Mouse (Mus musculus) cortical plate, adult 2 months (tissue): ENCODE data around the gene Krt6a. TPM values are rescaled to one million over a fixed set of nuclear protein-coding genes. Genes with fewer than 3 reads are reported as not detected.
A peak's percentile ranks its signal among the peaks of the same experiment; 100 is the strongest.
"Not testable (repeated sequence)": the region's sequence is repeated elsewhere in the genome, so short reads cannot be mapped to it uniquely, and the experiment has no call there.

Experiments used
- H3K27ac ChIP-seq: fragments of 200-500 bp; 2 replicates; pipeline ENCODE4 v1.5.1; 2012; ENCODE audit warnings: low read length, control low read depth, inconsistent platforms; ENCODE audit not compliant: insufficient read depth
- H3K4me1 ChIP-seq: fragments of 200-500 bp; 2 replicates; pipeline ENCODE4 v1.6.1; 2011; ENCODE audit warnings: low read length; ENCODE audit not compliant: control insufficient read depth, insufficient read depth
- H3K4me3 ChIP-seq: fragments of 200-500 bp; 2 replicates; pipeline ENCODE4 v1.5.1; 2011; ENCODE audit warnings: mild to moderate bottlenecking, low read length, control low read depth; ENCODE audit not compliant: insufficient read depth
- CTCF ChIP-seq: fragments of 200-500 bp; IDR thresholded peaks from 2 replicates; pipeline ENCODE4 v1.5.1; 2011; ENCODE audit warnings: mild to moderate bottlenecking, control low read depth, low read length; ENCODE audit not compliant: insufficient read depth; ENCODE audit errors: extremely low read depth
- POLR2A ChIP-seq: fragments of 200-500 bp; IDR thresholded peaks from 2 replicates; pipeline ENCODE4 v1.6.1; 2011; ENCODE audit warnings: mild to moderate bottlenecking, low read length, control low read depth; ENCODE audit not compliant: insufficient read depth; ENCODE audit errors: extremely low read depth
- polyA plus RNA-seq: library from polyadenylated mRNA; depleted of rRNA; stranded (reverse); fragments of >200 nt; gene quantifications from 2 replicates; pipeline ENCODE4 v1.2.3, GENCODE M21; 2012

The Krt6a gene
- polyA plus RNA-seq, 1 experiment: not detected

DNA sequence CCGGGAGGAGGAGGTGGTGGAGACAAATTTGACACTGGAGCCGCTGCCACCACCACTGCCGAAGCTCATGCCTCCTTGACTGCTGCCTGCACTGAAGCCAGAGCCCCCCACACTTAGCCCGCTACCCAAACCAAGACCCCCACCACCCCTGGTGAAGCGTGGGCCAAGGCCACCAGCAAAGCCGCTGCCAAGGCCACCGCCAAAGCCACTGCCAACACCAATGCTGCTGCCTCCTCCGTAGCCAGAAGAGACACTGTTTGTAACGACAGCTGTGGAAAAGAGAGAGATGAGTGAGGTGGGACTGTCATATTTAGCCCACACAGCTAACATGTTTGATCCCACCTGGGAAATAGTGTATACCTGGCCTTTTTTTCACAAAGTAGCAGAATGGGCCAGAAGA is 13.3 kb upstream of the Krt6a start:
- no peak overlapping the region for H3K4me3 ChIP-seq
- no peaks in the 10 kb centered on the region for H3K4me1 ChIP-seq
- H3K27ac ChIP-seq: no peak overlapping the region
- no peak for TF ChIP-seq POLR2A
- no peak for TF ChIP-seq CTCF

DNA sequence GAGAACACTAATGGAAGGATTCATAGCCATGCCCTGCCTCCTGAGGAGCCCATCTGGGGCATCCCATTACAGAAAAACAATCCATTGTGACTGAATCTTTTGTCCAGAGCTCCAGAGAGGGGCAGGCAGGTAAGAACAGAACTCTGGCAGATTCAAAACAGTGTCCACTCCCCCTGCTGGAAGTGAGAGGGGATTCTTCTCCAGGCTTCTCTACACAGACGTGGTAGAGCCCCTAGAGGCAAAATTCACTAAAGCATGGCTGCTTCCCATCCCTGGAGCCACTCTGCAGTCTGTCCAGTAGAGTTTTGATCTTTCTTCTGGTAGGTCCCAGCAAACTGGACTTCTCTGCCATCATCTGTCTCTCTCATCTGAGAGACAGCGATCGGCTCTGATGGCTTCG is 10.0 kb upstream of the Krt6a start:
- H3K4me3 ChIP-seq: no peak overlapping the region
- TF ChIP-seq POLR2A (no peak), CTCF (0 out of 2 replicates have a peak, but pooled peaks have one; percentile 4)
- no peaks in the 10 kb centered on the region for H3K4me1 ChIP-seq
- no peak overlapping the region for H3K27ac ChIP-seq

DNA sequence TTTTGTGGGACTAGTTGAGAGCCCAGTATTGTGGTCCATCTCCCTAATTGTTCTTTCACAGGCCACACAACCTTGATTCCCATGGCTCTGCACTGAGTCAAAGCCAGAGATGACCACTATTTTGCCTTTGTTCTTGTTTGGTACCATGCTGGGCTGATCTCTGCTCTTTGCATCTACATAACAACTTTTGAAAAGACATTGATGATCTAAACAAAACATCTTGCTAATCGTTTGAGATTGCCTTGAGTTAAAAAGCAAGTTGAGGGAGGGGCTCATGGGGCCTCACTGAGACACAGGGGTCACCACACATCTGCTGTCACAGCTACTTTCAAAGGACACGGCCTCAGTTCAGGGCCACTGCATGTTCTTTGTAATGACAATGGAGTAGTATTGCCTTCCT is 8.3 kb upstream of the Krt6a start:
- H3K4me1 ChIP-seq: no peaks in the 10 kb centered on the region
- TF ChIP-seq CTCF: no peak
- TF ChIP-seq POLR2A: no peak

DNA sequence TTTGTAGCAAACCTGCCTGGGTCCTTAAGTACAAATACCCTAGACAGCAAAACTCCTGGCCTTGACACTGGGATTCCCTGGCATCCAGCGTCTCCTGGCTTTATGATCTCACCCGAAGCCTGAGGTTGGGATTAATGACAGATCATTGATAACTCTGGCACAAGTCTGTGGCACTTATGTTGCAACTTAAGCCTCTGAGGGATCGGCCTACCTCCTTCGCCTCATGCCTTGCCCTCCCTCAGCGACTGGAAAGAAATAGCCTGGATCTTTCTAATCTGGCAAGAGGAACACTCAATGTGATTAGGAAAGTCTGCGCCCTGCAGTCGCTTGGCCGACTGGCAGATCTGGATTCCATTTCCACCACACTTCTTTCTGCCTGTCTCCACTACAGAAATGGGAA is 5.8 kb upstream of the Krt6a start:
- no peak for TF ChIP-seq POLR2A
- no peak for TF ChIP-seq CTCF
- no peaks in the 10 kb centered on the region for H3K4me1 ChIP-seq
- H3K4me3 ChIP-seq: no peak overlapping the region
- no peak overlapping the region for H3K27ac ChIP-seq

More for the DNA sequence above, 8.3 kb upstream of the Krt6a start:
- H3K27ac ChIP-seq: no peak overlapping the region
- no peak overlapping the region for H3K4me3 ChIP-seq

DNA sequence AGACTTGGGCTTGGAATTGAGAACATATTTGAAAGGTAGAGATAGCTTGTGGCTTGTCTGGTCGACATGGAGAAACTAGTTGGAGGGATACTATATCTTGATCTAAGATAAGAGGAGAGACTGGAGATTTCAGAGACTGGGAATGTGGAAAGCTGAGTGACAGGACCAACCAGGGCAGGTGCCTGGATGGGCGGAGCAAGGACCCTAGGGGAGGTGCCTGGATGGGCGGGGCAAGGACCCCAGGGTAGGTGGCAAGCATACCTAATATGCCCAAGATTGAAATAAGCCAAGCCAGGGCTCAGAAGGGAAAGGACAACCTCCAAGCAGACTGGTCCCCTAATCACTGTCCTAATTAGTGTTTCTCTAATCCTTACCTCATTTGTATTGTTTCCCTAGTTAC is 5.1 kb upstream of the Krt6a start:
- TF ChIP-seq CTCF: no peak
- no peak for TF ChIP-seq POLR2A
- Histone ChIP-seq H3K27ac (no peak overlapping the region), H3K4me3 (no peak overlapping the region), H3K4me1 (no peaks in the 10 kb centered on the region)

DNA sequence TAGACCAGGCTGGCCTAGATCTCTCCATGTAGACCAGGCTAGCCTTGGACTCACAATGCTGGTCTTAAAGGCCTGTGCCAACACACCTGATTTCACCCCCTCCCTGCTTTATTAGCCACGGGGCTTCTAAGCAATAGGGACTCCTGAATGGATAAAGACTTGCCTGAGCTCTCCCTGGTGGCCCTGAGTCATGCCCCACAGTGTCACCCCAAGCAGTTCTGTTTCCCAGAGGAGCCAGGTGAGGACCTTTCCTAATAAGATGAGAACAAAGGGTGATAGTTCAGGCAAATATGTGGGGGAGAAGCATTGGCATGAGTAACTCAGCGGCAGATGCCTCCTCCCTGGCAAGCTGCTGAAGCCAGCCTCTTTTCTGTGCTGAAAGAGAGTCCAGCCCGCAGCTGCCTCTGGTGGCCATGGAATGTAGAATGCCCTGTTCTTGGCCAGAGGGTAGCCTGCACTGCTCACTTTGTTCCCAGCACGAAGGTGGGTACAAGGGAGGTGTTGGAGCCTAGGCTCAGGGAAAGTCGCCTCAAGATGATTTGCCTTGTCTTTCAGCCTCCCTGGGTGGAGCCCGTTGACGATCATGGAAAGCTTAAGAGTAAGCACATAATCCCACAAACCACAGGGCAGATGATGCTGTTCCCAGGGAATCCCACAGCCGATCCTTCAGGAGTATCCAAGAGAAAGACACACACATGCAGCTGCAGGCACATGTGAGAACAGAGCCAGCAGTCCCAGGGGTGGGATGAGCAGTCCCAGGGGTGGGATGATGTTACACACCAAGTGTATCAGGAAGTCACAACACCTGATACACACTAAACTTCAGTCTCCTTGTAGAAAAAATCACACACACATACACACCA is 3.5 kb upstream of the Krt6a start:
- no peak overlapping the region for H3K4me3 ChIP-seq
- no peak for TF ChIP-seq CTCF
- no peak for TF ChIP-seq POLR2A
- no peaks in the 10 kb centered on the region for H3K4me1 ChIP-seq
- H3K27ac ChIP-seq: no peak overlapping the region

DNA sequence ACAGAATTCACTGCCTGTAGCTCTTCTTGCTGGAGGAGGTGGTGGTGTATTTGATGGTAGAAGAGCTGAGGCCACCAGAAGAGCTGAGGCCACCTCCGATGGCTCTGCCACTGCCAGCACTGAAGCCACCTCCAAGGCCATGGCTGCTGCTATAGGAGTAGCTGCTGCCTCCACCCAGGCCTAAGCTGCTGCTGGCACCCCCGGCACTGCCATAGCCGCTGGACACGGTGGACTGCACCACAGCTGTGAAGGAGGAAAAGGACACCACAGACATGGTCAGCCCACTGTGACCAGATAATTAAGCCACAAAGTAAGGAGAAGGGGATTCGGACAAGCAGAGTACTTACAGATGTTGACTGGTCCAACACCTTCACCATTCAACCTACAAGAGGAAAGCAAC is 3.6 kb downstream of the Krt6a start:
- H3K4me3 ChIP-seq, H3K4me1 ChIP-seq, H3K27ac ChIP-seq: not testable (repeated sequence)

DNA sequence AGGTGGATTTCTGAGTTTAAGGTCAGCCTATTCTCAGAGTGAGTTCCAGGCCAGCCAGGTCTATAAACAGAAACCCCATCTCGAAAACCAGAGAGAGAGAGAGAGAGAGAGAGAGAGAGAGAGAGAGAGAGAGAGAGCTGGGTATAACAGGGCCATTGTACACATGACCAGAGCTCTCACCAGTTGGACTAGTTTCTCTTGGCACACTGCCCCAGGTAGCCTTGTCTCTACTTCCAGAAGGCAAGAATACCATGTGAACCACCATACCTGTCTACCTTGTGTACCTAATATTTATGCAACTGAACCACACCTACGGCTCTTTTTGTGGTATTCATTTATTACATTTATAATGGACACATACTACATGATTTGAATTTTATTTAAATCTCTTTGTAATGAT is 5.9 kb downstream of the Krt6a start:
- no peak for TF ChIP-seq CTCF
- no peak for TF ChIP-seq POLR2A
- no peaks in the 10 kb centered on the region for H3K4me1 ChIP-seq
- no peak overlapping the region for H3K27ac ChIP-seq
- no peak overlapping the region for H3K4me3 ChIP-seq

DNA sequence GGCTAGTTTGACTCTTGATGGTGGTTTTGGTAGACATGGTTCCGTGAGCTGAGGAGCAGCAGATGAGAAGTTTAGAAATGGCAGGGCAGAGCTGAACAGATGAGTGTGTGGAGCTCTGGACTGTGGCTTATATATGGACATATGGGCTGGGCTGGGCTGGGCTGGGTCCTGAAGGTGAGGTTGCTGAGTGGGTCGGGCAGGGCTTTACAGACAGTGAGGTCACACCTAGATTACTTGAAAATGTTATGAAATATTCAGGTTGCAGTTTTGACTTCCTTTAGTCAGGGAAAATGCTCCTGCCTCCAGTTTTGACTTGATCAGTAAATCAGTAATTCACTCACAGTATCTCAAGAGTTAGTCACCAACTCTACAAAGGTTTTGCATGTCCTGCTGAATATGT is 13.9 kb downstream of the Krt6a start, which contains the start of gene Krt6b:
Krt6b (minus strand) TSS at position 101 of the 400 bp plus-strand sequence.
- H3K4me3 ChIP-seq: no peak within 1 kb of the TSS
- H3K4me1 ChIP-seq: no peaks in the 10 kb centered on the region
- TF ChIP-seq CTCF: no peak
- no peak for TF ChIP-seq POLR2A
- H3K27ac ChIP-seq: no peak within 1 kb of the TSS

DNA sequence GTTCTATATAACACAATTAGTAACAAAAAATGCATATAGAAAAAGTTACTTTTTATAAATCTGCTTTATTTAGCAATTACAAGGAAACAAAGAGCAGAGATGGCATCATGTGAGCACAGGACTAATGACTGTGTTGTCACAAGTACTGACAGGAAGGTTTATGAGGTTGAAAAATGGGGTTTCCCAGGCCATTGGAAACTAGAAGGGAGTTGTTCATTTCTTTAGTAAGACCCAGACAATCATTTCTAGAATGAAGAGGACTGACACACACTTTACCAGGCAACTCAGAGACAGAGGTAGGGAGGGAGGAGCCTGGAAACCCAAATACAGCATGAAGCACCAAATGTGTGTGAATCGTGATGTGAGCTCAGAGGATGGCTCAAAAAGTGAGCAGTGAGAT is 18.1 kb downstream of the Krt6a start:
- Histone ChIP-seq H3K4me1 (no peaks in the 10 kb centered on the region), H3K27ac (no peak overlapping the region), H3K4me3 (no peak overlapping the region)
- TF ChIP-seq CTCF (no peak), POLR2A (no peak)

DNA sequence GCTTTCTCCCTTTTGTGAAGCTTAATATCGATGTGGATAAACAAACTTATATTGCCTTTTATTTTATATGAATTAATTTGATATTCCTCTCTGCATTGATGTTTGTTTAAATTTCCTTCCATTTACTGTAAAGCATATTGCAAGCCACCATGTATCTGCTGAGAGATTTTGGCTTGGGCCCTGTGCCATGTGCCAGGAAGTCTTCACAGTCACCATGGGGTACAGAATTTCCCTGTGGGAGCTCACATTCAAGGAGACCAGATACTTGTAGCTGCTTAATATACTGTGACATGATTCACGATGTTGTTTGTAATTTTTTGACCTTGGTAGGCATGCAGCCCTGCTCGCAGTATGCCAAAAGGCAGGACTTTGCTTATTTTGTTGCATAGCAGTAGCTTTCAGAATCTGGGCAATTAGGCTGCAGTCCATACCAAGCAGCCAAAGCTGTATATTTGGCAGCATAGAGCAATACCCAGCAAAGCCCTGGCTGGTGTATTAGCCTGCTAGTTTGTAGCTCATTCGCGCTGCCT is 41.3 kb downstream of the Krt6a start:
- Histone ChIP-seq H3K4me1 (no peaks in the 10 kb centered on the region), H3K4me3 (no peak overlapping the region), H3K27ac (no peak overlapping the region)
- TF ChIP-seq POLR2A (no peak), CTCF (no peak)
